Mouse (Mus musculus) hindbrain, embryonic 11.5 days (tissue): ENCODE measurements around the gene H2afj. TPM values are rescaled to one million over a fixed set of nuclear protein-coding genes. Genes with fewer than 3 reads are reported as not detected.

Experiments used
- ATAC-seq: fragments of 200-750 bp; cut with Nextera tagmentation; 2 replicates; pipeline ENCODE4 v1.8.0; 2017; ENCODE audit warnings: mild to moderate bottlenecking, moderate TSS enrichment, moderate library complexity; ENCODE audit not compliant: low FRiP score
- DNase-seq: peaks from one replicate; pipeline ENCODE4 v3.0.0-alpha.2; 2015; ENCODE audit warnings: low spot score
- H3K27ac ChIP-seq: fragments of 300-500 bp; sonication (generic); 2 replicates; pipeline ENCODE4 v1.5.1; 2014; ENCODE audit warnings: mild to moderate bottlenecking, low read depth, low read length
- H3K27me3 ChIP-seq: fragments of 300-500 bp; sonication (generic); 2 replicates; pipeline ENCODE4 v1.6.1; 2014; ENCODE audit warnings: mild to moderate bottlenecking, low read length, moderate library complexity, mixed read lengths; ENCODE audit not compliant: control insufficient read depth, insufficient read depth
- H3K36me3 ChIP-seq: fragments of 300-500 bp; sonication (generic); 2 replicates; pipeline ENCODE4 v1.6.1; 2014; ENCODE audit warnings: mild to moderate bottlenecking, low read length, moderate library complexity, mixed read lengths; ENCODE audit not compliant: control insufficient read depth, insufficient read depth
- H3K4me1 ChIP-seq: fragments of 300-500 bp; sonication (generic); replicated peaks from 2 replicates; pipeline ENCODE4 v1.6.1; 2014; ENCODE audit warnings: low read length, mixed read lengths; ENCODE audit not compliant: control insufficient read depth, insufficient read depth
- H3K4me2 ChIP-seq: fragments of 300-500 bp; sonication (generic); replicated peaks from 2 replicates; pipeline ENCODE4 v1.6.1; 2014; ENCODE audit warnings: mild to moderate bottlenecking, low read depth, low read length
- H3K4me3 ChIP-seq: fragments of 300-500 bp; sonication (generic); 2 replicates; pipeline ENCODE4 v1.5.1; 2014; ENCODE audit warnings: low read depth, low read length
- H3K9ac ChIP-seq: fragments of 300-500 bp; sonication (generic); 2 replicates; pipeline ENCODE4 v1.6.1; 2014; ENCODE audit warnings: low read depth, low read length
- H3K9me3 ChIP-seq: fragments of 300-500 bp; sonication (generic); 2 replicates; pipeline ENCODE4 v1.6.1; 2016; ENCODE audit warnings: low read length; ENCODE audit not compliant: control insufficient read depth
- WGBS: fragments of 180-500 bp; shearing (Covaris S2); extraction: QIAGEN DNeasy Blood & Tissue Kit; methylation state at CpG from one replicate; pipeline ENCODE4 v1.1.7; 2014; 5-methylcytosine and 5-hydroxymethylcytosine counted together
- polyA plus RNA-seq: library from polyadenylated mRNA; unstranded; fragments of >200 nt; fragmentation: Nextera tagmentation; extraction: Ambion mirVana; gene quantifications from 2 replicates; pipeline ENCODE4 v1.2.1, GENCODE M21; 2014

The H2afj gene
- polyA plus RNA-seq, 1 experiment from 2014 or later = 100 TPM

- no peaks in the 10 kb centered on the region for H3K9me3 ChIP-seq
- no peaks in the 10 kb centered on the region for H3K36me3 ChIP-seq
- peak within 1 kb of the TSS; percentile 100 for H3K27ac ChIP-seq
- under 1% methylated on average over 50 of the region's 50 CpGs for WGBS
- peaks cover 2% of the 10 kb centered on the region; the same call in 1 of the 2 replicates for H3K4me1 ChIP-seq
- H3K9ac ChIP-seq = peak within 1 kb of the TSS; percentile 99
- ATAC-seq (peak; percentile 77), DNase-seq (peak; percentile 95)
- H3K27me3 ChIP-seq = no peaks in the 10 kb centered on the region
- peak within 1 kb of the TSS; percentile 69 for H3K4me3 ChIP-seq
- H3K4me2 ChIP-seq = peak within 1 kb of the TSS; percentile 83
Observed at GRCm38 (mm10) chr6:136803739-136804633, 4.1 kb upstream of the H2afj start, which contains the start of gene Hist4h4. Gene Hist4h4 (minus strand): TSS chr6:136804415.

- Histone ChIP-seq H3K4me2 (peak overlapping the region; percentile 83), H3K36me3 (no peaks in the 10 kb centered on the region), H3K4me1 (peaks cover 4% of the 10 kb centered on the region), H3K27me3 (no peaks in the 10 kb centered on the region), H3K4me3 (peak overlapping the region; percentile 69; the same call in 1 of the 2 replicates), H3K9ac (peak overlapping the region; percentile 99; the same call in 1 of the 2 replicates), H3K27ac (peak overlapping the region; percentile 100), H3K9me3 (no peaks in the 10 kb centered on the region)
- no peak for ATAC-seq
- peak; percentile 36 for DNase-seq
- WGBS = 38% methylated on average over 9 of the region's 9 CpGs
Observed at GRCm38 (mm10) chr6:136804705-136805408, 3.2 kb upstream of the H2afj start.

- H3K27ac ChIP-seq = no peak overlapping the region
- ATAC-seq (no peak), DNase-seq (no peak)
- H3K9me3 ChIP-seq = no peaks in the 10 kb centered on the region
- H3K4me2 ChIP-seq = no peak overlapping the region
- no peak overlapping the region for H3K9ac ChIP-seq
- H3K4me1 ChIP-seq = peaks cover 4% of the 10 kb centered on the region
- H3K27me3 ChIP-seq = no peaks in the 10 kb centered on the region
- no peaks in the 10 kb centered on the region for H3K36me3 ChIP-seq
- 100% methylated on average over 1 of the region's 1 CpGs for WGBS
- H3K4me3 ChIP-seq = no peak overlapping the region
Observed at GRCm38 (mm10) chr6:136805409-136805775, 2.7 kb upstream of the H2afj start.

- no peaks in the 10 kb centered on the region for H3K27me3 ChIP-seq
- no peaks in the 10 kb centered on the region for H3K36me3 ChIP-seq
- no peak overlapping the region for H3K9ac ChIP-seq
- H3K4me1 ChIP-seq = peaks cover 4% of the 10 kb centered on the region
- H3K4me3 ChIP-seq = no peak overlapping the region
- DNase-seq (no peak), ATAC-seq (no peak)
- H3K4me2 ChIP-seq = no peak overlapping the region
- 74% methylated on average over 5 of the region's 5 CpGs for WGBS
- H3K27ac ChIP-seq = no peak overlapping the region
- no peaks in the 10 kb centered on the region for H3K9me3 ChIP-seq
Observed at GRCm38 (mm10) chr6:136806819-136807218, 1.2 kb upstream of the H2afj start.

- Histone ChIP-seq H3K4me1 (peaks cover 4% of the 10 kb centered on the region), H3K27ac (peak overlapping the region; percentile 58; the same call in 1 of the 2 replicates), H3K4me2 (peak overlapping the region; percentile 78), H3K9me3 (no peaks in the 10 kb centered on the region), H3K9ac (peak overlapping the region; percentile 40), H3K36me3 (no peaks in the 10 kb centered on the region), H3K4me3 (peak overlapping the region; percentile 31), H3K27me3 (no peaks in the 10 kb centered on the region)
- peak; percentile 4; the same call in 1 of the 2 replicates for ATAC-seq
- DNase-seq = peak; percentile 36
- WGBS = 28% methylated on average over 18 of the region's 18 CpGs
Observed at GRCm38 (mm10) chr6:136807395-136808013, 540 bp upstream of the H2afj start.

- H3K27ac ChIP-seq = no peak overlapping the region
- no peaks in the 10 kb centered on the region for H3K9me3 ChIP-seq
- peak overlapping the region; percentile 78 for H3K4me2 ChIP-seq
- H3K9ac ChIP-seq = peak overlapping the region; percentile 71
- ATAC-seq (peak; percentile 23), DNase-seq (peak; percentile 28)
- no peaks in the 10 kb centered on the region for H3K27me3 ChIP-seq
- peaks cover 3% of the 10 kb centered on the region; the same call in 1 of the 2 replicates for H3K4me1 ChIP-seq
- H3K36me3 ChIP-seq = no peaks in the 10 kb centered on the region
- peak overlapping the region; percentile 78 for H3K4me3 ChIP-seq
- 1% methylated on average over 28 of the region's 28 CpGs for WGBS
Observed at GRCm38 (mm10) chr6:136808631-136809046, 595 bp downstream of the H2afj start.

GRCm38 (mm10) chr6:136809077-136809476, 1.0 kb downstream of the H2afj start:
- no peak for DNase-seq
- no peak overlapping the region for H3K27ac ChIP-seq

GRCm38 (mm10) chr6:136809673-136810072, 1.6 kb downstream of the H2afj start:
- no peak overlapping the region for H3K4me3 ChIP-seq
- H3K27me3 ChIP-seq = no peaks in the 10 kb centered on the region
- no peaks in the 10 kb centered on the region for H3K9me3 ChIP-seq
- 71% methylated on average over 13 of the region's 13 CpGs for WGBS
- H3K4me1 ChIP-seq = peaks cover 3% of the 10 kb centered on the region; the same call in 1 of the 2 replicates
- DNase-seq (no peak), ATAC-seq (no peak)
- 0 out of 2 replicates have a peak, but pooled peaks cover 4% of the 10 kb centered on the region for H3K36me3 ChIP-seq
- no peak overlapping the region for H3K9ac ChIP-seq
- H3K4me2 ChIP-seq = no peak overlapping the region
- no peak overlapping the region for H3K27ac ChIP-seq

More at GRCm38 (mm10) chr6:136809077-136809476, 1.0 kb downstream of the H2afj start:
- Histone ChIP-seq H3K4me1 (peaks cover 3% of the 10 kb centered on the region; the same call in 1 of the 2 replicates), H3K4me3 (peak overlapping the region; percentile 78), H3K9ac (peak overlapping the region; percentile 71), H3K4me2 (peak overlapping the region; percentile 78), H3K9me3 (no peaks in the 10 kb centered on the region), H3K36me3 (0 out of 2 replicates have a peak, but pooled peaks cover 3% of the 10 kb centered on the region), H3K27me3 (no peaks in the 10 kb centered on the region)
- ATAC-seq = no peak
- 38% methylated on average over 14 of the region's 14 CpGs for WGBS
